Mouse (Mus musculus) embryonic fibroblast, embryonic 13.5 days (primary cell): Measurements from ENCODE around the gene Wdr75. TPM values are rescaled to one million over a fixed set of nuclear protein-coding genes. Genes with fewer than 3 reads are reported as not detected.

Experiments
- H3K27ac ChIP-seq: 2 replicates; pipeline ENCODE4 v1.5.1; 2012; ENCODE audit warnings: low read length, control low read depth, inconsistent platforms; ENCODE audit not compliant: insufficient read depth
- H3K4me1 ChIP-seq: 2 replicates; pipeline ENCODE4 v1.6.1; 2011; ENCODE audit warnings: low read length; ENCODE audit not compliant: control insufficient read depth, insufficient read depth
- H3K4me3 ChIP-seq: 2 replicates; pipeline ENCODE4 v1.5.1; 2011; ENCODE audit warnings: mild to moderate bottlenecking, control low read depth, low read length; ENCODE audit not compliant: insufficient read depth
- CTCF ChIP-seq: IDR thresholded peaks from 2 replicates; pipeline ENCODE4 v1.5.1; 2011; ENCODE audit warnings: mild to moderate bottlenecking, control low read depth, low read length, moderate library complexity, borderline replicate concordance; ENCODE audit not compliant: insufficient read depth
- POLR2A ChIP-seq: IDR thresholded peaks from 2 replicates; pipeline ENCODE4 v1.6.1; 2011; ENCODE audit warnings: low read depth, mild to moderate bottlenecking, control low read depth, low read length, moderate library complexity
- polyA plus RNA-seq: library from polyadenylated mRNA; stranded (reverse); fragments of >200 nt; gene quantifications from 2 replicates; pipeline ENCODE4 v1.2.4, GENCODE M21; 2011; ENCODE audit warnings: low read depth; ENCODE audit not compliant: missing spikeins, insufficient read length

The Wdr75 gene
- 127 and 146 TPM in 2 replicates for polyA plus RNA-seq

- Histone ChIP-seq H3K4me1 (no peaks in the 10 kb centered on the region), H3K27ac (peak within 1 kb of the TSS; percentile 99), H3K4me3 (peak within 1 kb of the TSS; percentile 88)
- peak; percentile 95 for TF ChIP-seq POLR2A
- TF ChIP-seq CTCF = no peak
Observed at GRCm38 (mm10) chr1:45794969-45795908, at the start of gene Wdr75. Gene Wdr75 (plus strand): TSS chr1:45795166.

DNA sequence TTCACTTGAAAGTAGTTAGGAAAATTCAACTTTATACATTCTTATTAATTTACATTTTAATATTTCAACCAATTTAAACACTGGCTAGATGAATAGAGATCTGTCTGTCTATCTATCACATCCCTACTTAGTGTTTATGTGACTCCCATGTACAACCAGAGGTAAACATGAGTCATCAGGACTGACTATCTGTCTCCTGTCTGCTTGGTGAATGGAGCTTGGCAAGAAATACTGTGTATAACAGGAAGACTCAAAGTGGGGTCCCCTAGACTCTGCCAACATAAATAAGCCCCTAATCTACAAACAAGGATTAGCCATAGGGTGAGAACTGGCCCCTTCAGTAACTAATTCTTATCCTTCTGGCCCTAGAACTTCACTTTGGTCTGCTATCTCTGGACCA, 39.1 kb upstream of the Wdr75 start:
- Histone ChIP-seq H3K4me1 (peaks cover 8% of the 10 kb centered on the region; the same call in 1 of the 2 replicates), H3K4me3 (no peak overlapping the region), H3K27ac (peak overlapping the region; percentile 100)
- TF ChIP-seq POLR2A = no peak
- TF ChIP-seq CTCF = no peak

DNA sequence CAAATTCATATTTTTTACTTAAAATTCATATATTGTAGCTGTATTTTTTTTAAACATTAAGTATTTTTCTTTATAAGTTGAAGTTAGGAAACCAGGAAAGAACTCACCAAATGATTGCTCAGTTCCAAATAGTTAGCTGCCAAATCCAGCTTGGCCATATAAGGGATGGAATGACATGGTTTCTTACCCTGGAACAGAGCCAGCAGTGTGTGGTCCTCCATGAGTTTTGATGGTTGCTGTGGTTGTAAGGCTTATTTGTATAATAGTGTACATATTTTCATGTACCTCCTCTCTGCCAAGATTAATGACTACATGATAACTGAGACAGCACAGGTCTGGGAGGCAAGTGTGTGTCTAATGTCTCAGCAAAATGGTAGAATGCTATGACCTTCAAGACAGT, 38.3 kb upstream of the Wdr75 start:
- Histone ChIP-seq H3K4me3 (no peak overlapping the region), H3K27ac (peak overlapping the region; percentile 100), H3K4me1 (peaks cover 8% of the 10 kb centered on the region; the same call in 1 of the 2 replicates)
- TF ChIP-seq CTCF (no peak), POLR2A (0 out of 2 replicates have a peak, but pooled peaks have one; percentile 22)

DNA sequence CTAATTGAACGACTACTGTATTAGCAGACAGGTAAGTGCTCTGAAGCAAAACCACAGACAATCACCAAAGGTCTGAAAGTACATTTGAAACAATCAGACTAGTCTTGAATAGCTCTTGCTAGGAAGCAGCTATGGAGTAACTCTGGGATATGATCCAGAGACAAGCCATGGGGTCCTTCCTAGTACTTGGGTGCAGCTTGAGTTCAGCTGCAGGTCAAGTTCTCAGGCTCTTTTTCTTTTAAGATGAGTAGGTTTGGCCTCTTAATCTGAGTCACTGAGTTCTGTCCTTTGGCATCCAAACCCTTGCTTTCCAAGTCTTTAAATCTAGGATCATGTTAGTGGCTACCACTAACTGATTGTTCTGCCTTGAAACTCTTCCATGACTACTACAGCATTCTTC, 37.0 kb upstream of the Wdr75 start:
- no peak for TF ChIP-seq POLR2A
- TF ChIP-seq CTCF = no peak
- Histone ChIP-seq H3K4me1 (peaks cover 11% of the 10 kb centered on the region), H3K27ac (peak overlapping the region; percentile 100), H3K4me3 (no peak overlapping the region)

- no peak overlapping the region for H3K4me3 ChIP-seq
- H3K4me1 ChIP-seq = peaks cover 14% of the 10 kb centered on the region
- peak overlapping the region; percentile 100 for H3K27ac ChIP-seq
- TF ChIP-seq CTCF = no peak
- TF ChIP-seq POLR2A = no peak
Observed at GRCm38 (mm10) chr1:45760667-45761467, 34.1 kb upstream of the Wdr75 start.

GRCm38 (mm10) chr1:45761468-45761795, 33.5 kb upstream of the Wdr75 start:
- Histone ChIP-seq H3K4me1 (peaks cover 11% of the 10 kb centered on the region), H3K4me3 (no peak overlapping the region), H3K27ac (peak overlapping the region; percentile 100)
- TF ChIP-seq POLR2A = no peak; the same call in 1 of the 2 replicates
- TF ChIP-seq CTCF = no peak

DNA sequence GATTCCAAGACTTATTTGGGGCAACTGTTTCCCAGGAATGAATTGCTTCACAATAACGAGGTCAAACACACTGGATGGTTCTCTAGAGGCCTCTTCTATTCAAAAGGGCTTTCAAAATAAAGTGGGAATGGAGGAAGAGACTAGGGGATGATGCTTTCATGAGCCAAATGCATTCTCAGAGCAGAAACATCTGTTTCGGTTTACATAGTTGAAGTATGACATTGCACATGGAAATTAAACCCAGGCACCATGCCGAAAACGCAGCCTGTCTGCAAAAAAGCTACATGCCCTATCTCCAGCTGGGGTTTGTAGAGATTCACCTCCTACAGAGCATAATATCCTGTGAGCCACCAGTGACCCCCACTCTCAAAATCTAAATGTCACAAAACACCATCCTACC, 29.3 kb upstream of the Wdr75 start:
- Histone ChIP-seq H3K27ac (peak overlapping the region; percentile 96), H3K4me1 (peaks cover 11% of the 10 kb centered on the region), H3K4me3 (no peak overlapping the region)
- TF ChIP-seq CTCF (no peak), POLR2A (no peak)

- Histone ChIP-seq H3K27ac (peak overlapping the region; percentile 97), H3K4me1 (peaks cover 11% of the 10 kb centered on the region), H3K4me3 (no peak overlapping the region)
- TF ChIP-seq POLR2A (no peak), CTCF (no peak)
Observed at GRCm38 (mm10) chr1:45766123-45766522, 28.8 kb upstream of the Wdr75 start.

DNA sequence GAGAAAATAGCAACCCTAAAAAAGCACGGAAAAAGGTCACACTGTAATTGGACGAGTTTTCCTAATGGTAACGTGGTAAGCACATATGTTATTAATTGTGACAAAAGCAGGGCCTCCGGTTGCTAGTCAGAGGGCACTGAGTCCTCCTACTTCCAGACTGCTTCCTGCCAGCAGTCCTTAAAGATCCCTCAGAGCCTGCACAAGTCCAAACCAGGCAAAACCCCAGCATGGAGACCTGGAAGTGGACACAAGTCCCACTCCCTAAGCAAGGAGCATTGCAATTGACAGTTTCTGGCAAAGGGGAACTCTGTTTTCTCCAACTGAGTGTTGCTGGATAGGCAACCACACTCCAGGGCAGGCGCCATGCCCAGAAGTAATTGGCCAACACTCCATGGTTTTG, 27.4 kb upstream of the Wdr75 start:
- TF ChIP-seq CTCF (no peak), POLR2A (0 out of 2 replicates have a peak, but pooled peaks have one; percentile 33)
- H3K4me1 ChIP-seq = peaks cover 8% of the 10 kb centered on the region; the same call in 1 of the 2 replicates
- peak overlapping the region; percentile 97 for H3K27ac ChIP-seq
- no peak overlapping the region for H3K4me3 ChIP-seq

DNA sequence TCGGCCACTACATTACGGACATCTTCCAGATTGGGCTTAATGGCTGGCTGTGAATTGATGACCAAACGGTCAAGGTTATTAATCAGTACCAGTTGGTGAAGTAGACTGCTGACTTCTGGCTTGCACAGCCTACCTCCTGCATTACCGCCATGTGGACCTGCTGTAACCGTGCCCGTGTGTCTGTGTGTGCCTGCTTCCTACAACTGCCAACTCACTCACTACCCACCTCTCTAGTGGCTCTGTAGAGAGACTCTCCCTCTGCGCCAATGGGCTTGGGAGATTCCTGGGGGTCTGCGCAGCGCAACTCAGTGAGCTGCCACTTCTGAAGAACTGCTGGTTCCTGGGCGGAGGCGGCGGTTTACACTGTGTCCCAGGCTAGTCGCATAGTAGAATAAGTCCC, 25.6 kb upstream of the Wdr75 start:
- TF ChIP-seq POLR2A (no peak; the same call in 1 of the 2 replicates), CTCF (no peak)

More for the DNA sequence above, 25.6 kb upstream of the Wdr75 start:
- Histone ChIP-seq H3K4me3 (no peak overlapping the region), H3K4me1 (peaks cover 8% of the 10 kb centered on the region; the same call in 1 of the 2 replicates), H3K27ac (no peak overlapping the region)
